Mouse (Mus musculus) T-cell, adult 66 days (primary cell): Measurements from ENCODE around the gene Rims1. TPM values are rescaled to one million over a fixed set of nuclear protein-coding genes. Genes with fewer than 3 reads are reported as not detected.

Experiments used
- total RNA-seq, 2 experiments: library from RNA; stranded (reverse); gene quantifications; 3 replicates in 1 of 2; 4 replicates in 1 of 2; pipeline ENCODE4 v1.2.4; 2023

The Rims1 gene
- total RNA-seq, result not detected

DNA sequence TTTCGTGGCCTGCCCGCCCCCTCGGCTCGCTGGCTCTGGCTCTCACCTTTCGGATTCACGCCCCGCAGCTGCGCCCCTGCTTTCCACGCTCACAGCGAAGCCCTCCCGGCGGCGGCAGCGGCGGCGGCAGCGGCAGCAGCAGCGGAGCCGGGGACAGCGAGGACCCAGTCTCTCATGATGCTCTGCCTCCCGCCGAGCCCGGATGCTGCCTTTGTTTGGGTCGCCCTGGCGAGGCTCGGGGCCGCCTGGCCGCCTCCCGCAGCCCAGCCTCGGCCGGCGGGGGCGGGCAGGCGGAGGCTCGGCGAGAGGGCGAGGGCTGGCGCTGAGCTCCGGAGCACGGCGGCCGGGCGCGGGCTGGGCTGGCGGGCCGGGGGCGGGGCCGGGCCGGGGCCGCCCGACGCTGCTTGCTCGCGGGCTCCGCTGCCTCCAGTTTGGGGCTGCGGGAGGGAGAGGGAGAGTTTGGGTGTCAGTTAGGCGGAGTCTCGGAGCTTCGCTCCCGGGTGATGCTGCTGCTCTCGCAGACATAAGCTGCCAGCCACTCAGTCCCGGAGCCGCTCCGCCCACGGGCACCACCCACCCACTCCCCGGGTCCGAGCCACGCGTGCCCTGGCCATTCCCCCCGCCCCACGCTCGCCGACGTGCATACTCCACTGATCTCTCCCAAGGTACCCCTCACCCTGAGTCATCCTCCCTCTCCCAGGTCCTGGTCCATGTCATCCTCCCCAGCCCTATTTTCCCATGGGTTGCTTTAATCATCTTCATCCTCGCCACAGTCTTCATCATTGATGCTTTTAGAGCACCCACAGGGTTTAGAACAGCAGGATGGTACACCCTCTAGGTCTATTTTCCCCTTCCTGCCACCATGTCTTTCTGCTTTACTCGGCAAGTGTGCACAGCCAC is at the start of gene Rims1:
Gene Rims1, minus strand, starts transcription at position 269 of the 900 bp plus-strand sequence.

